In the genomic region with DNA sequence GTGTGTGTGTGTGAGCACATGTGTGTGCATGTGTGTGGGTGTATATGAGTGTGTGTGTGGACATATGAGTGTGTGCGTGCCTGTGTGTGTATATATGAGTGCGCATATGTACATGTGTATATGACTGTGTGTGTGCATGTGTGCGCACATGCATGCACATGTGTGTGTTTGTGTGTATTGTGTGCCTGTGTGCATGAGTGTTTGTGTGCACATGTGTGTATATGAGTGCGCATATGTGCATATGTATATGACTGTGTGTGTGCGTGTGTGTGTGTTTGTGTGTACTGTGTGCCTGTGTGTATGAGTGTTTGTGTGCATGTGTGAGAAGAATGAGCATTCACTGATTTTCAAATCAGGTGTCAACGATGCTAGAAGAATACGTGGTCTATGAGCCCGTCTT, we compare ENCODE assay signal across 32 mouse cellular contexts. TPM values are rescaled to one million over a fixed set of nuclear protein-coding genes. Genes with fewer than 3 reads are reported as not detected.
DNase-seq lines count a peak whose midpoint lies in the region; ATAC-seq and TF ChIP-seq lines count a peak whose summit lies in the region.
"Had no signal": no experiment of that assay in that cellular context is flagged by ENCODE, and none has a peak within 500 bp of the region (broad histone marks: within the 10 kb centered on the region; RNA-seq: fewer than 3 reads in every experiment).

No protein-coding gene starts in this region.

- no peak for DNase-seq in heart, adult 2 months
- DNase-seq in heart, adult 9 months (ENCODE audit: low spot score in 2 of 2): no peak
- DNase-seq in testis, postnatal 10 days (ENCODE audit: low spot score): no peak
- no peak for DNase-seq in midbrain, embryonic 14.5 days
- DNase-seq: adrenal gland, adult 8-10 months; adrenal gland, postnatal 25 days; cerebellum, adult 11-12 months; cerebellum, adult 8-10 months; cerebellum, postnatal 10 days; cerebellum, postnatal 36 days; embryo, embryonic 11 days; gastrocnemius, postnatal 14 days; heart, postnatal 10 days; kidney, adult 2 months had no signal

- H3K4me1 ChIP-seq in heart, adult 2 months (ENCODE audit: control insufficient read depth, insufficient read depth, low read length): no peaks in the 10 kb centered on the region; the same call in 1 of the 2 replicates
- peaks cover 12% of the 10 kb centered on the region for H3K4me1 ChIP-seq in heart, embryonic 16.5 days (ENCODE audit: control insufficient read depth, insufficient read depth, low read length)
- H3K4me1 ChIP-seq in heart, embryonic 11.5 days (ENCODE audit: control insufficient read depth, insufficient read depth, low read length): no peaks in the 10 kb centered on the region
- H3K4me1 ChIP-seq in testis, adult 2 months (ENCODE audit: control insufficient read depth, insufficient read depth, low read length): peaks cover 4% of the 10 kb centered on the region
- H3K4me1 ChIP-seq in midbrain, embryonic 14.5 days (ENCODE audit: control insufficient read depth, insufficient read depth, low read length): no peaks in the 10 kb centered on the region
- H3K4me1 ChIP-seq: embryonic facial prominence, embryonic 10.5 days; forebrain, embryonic 12.5 days; forebrain, embryonic 15.5 days; hindbrain, embryonic 12.5 days; hindbrain, embryonic 15.5 days had no signal

- no peaks in the 10 kb centered on the region for H3K9me3 ChIP-seq in heart, embryonic 16.5 days (replicated peaks; ENCODE audit: control insufficient read depth, low read length)
- no peaks in the 10 kb centered on the region for H3K9me3 ChIP-seq in heart, embryonic 11.5 days (replicated peaks; ENCODE audit: control insufficient read depth, low read length)
- H3K9me3 ChIP-seq in midbrain, embryonic 14.5 days (ENCODE audit: control insufficient read depth, low read length): no peaks in the 10 kb centered on the region
- H3K9me3 ChIP-seq: embryonic facial prominence, embryonic 10.5 days; embryonic facial prominence, embryonic 13.5 days; forebrain, embryonic 12.5 days; forebrain, embryonic 15.5 days; hindbrain, embryonic 12.5 days; hindbrain, embryonic 15.5 days had no signal

- no peak for TF ChIP-seq EP300 in heart, adult 2 months (IDR thresholded peaks at IDR 0.05; ENCODE audit: insufficient read depth, low read depth, low read length)

- 84% methylated on average over 8 of the region's 8 CpGs for WGBS in heart, adult 2 months
- 87% methylated on average over 8 of the region's 8 CpGs for WGBS in heart, embryonic 16.5 days
- 89% methylated on average over 8 of the region's 8 CpGs for WGBS in heart, embryonic 11.5 days (ENCODE audit: insufficient replicate concordance)
- WGBS in midbrain, embryonic 14.5 days: 94% methylated on average over 8 of the region's 8 CpGs

- no peaks in the 10 kb centered on the region for H3K27me3 ChIP-seq in heart, adult 2 months (ENCODE audit: control insufficient read depth, insufficient read depth, low read length)
- no peaks in the 10 kb centered on the region for H3K27me3 ChIP-seq in heart, embryonic 16.5 days (ENCODE audit: control insufficient read depth, insufficient read depth, low read length)
- no peaks in the 10 kb centered on the region for H3K27me3 ChIP-seq in heart, embryonic 11.5 days (ENCODE audit: control insufficient read depth, insufficient read depth, low read length)
- no peaks in the 10 kb centered on the region for H3K27me3 ChIP-seq in testis, adult 2 months (ENCODE audit: control insufficient read depth, insufficient read depth, low read length)
- H3K27me3 ChIP-seq in midbrain, embryonic 14.5 days (ENCODE audit: control insufficient read depth, insufficient read depth, low read length): no peaks in the 10 kb centered on the region
- H3K27me3 ChIP-seq: embryonic facial prominence, embryonic 13.5 days; forebrain, embryonic 12.5 days; forebrain, embryonic 15.5 days; hindbrain, embryonic 12.5 days; hindbrain, embryonic 15.5 days had no signal

- no peaks in the 10 kb centered on the region for H3K36me3 ChIP-seq in heart, adult 2 months (ENCODE audit: control insufficient read depth, insufficient read depth, low read length)
- H3K36me3 ChIP-seq in heart, embryonic 16.5 days (ENCODE audit: control insufficient read depth, insufficient read depth): peaks cover 3% of the 10 kb centered on the region; the same call in 1 of the 2 replicates
- no peaks in the 10 kb centered on the region for H3K36me3 ChIP-seq in heart, embryonic 11.5 days (ENCODE audit: control insufficient read depth, insufficient read depth, low read length)
- no peaks in the 10 kb centered on the region for H3K36me3 ChIP-seq in testis, adult 2 months (ENCODE audit: control insufficient read depth, insufficient read depth, low read length)
- H3K36me3 ChIP-seq in midbrain, embryonic 14.5 days (ENCODE audit: control insufficient read depth, insufficient read depth, low read length): no peaks in the 10 kb centered on the region
- H3K36me3 ChIP-seq: embryonic facial prominence, embryonic 10.5 days; embryonic facial prominence, embryonic 13.5 days; forebrain, embryonic 12.5 days; forebrain, embryonic 15.5 days; hindbrain, embryonic 12.5 days; hindbrain, embryonic 15.5 days had no signal

- H3K4me2 ChIP-seq in heart, embryonic 16.5 days (ENCODE audit: low read depth, low read length): peak overlapping the region; percentile 70
- no peak overlapping the region for H3K4me2 ChIP-seq in heart, embryonic 11.5 days
- no peak overlapping the region for H3K4me2 ChIP-seq in midbrain, embryonic 14.5 days (ENCODE audit: low read length)
- H3K4me2 ChIP-seq: embryonic facial prominence, embryonic 13.5 days; forebrain, embryonic 12.5 days; forebrain, embryonic 15.5 days; hindbrain, embryonic 12.5 days; hindbrain, embryonic 15.5 days had no signal

- ATAC-seq in heart, embryonic 16.5 days (replicated peaks; ENCODE audit: extremely low read depth, insufficient read depth, low FRiP score): no peak
- no peak for ATAC-seq in heart, embryonic 11.5 days (replicated peaks; ENCODE audit: insufficient number of reproducible peaks, low FRiP score, low TSS enrichment)
- no peak for ATAC-seq in midbrain, embryonic 14.5 days (ENCODE audit: low FRiP score, low TSS enrichment)
- ATAC-seq: activated CD4-positive, CD25-positive, alpha-beta regulatory T cell, adult 4 months; CD4-positive, CD25-positive, alpha-beta regulatory T cell, adult 4 months; forebrain, embryonic 15.5 days; intestine, postnatal 0 days had no signal

- intact Hi-C loops in heart, adult 2 months (cut with DNase I): loop anchor here (2.0 to 10.0 kb wide), 2 partner anchors 199 to 389 kb away; no protein-coding TSS in a partner anchor

- no peak for TF ChIP-seq POLR2A in heart, adult 2 months (IDR thresholded peaks at IDR 0.05; ENCODE audit: insufficient read depth, low read depth, low read length)
- no peak for TF ChIP-seq POLR2A in testis, adult 2 months (IDR thresholded peaks at IDR 0.05; ENCODE audit: control insufficient read depth, low read depth, low read length)

- no peaks in the 10 kb centered on the region for H3K79me2 ChIP-seq in heart, adult 2 months (replicated peaks; ENCODE audit: control insufficient read depth, insufficient read depth, low read length)

- peak overlapping the region; percentile 52 for H3K4me3 ChIP-seq in heart, adult 2 months
- no peak overlapping the region for H3K4me3 ChIP-seq in heart, embryonic 16.5 days (ENCODE audit: low read length)
- H3K4me3 ChIP-seq in heart, embryonic 11.5 days (ENCODE audit: low read depth, low read length): no peak overlapping the region
- peak overlapping the region; percentile 81 for H3K4me3 ChIP-seq in testis, adult 2 months (ENCODE audit: control insufficient read depth, low read depth, low read length)
- H3K4me3 ChIP-seq in midbrain, embryonic 14.5 days (replicated peaks; ENCODE audit: low read depth, low read length): no peak overlapping the region
- H3K4me3 ChIP-seq: embryonic facial prominence, embryonic 10.5 days; embryonic facial prominence, embryonic 13.5 days; erythroblast, embryonic 14.5 days; forebrain, embryonic 12.5 days; forebrain, embryonic 15.5 days; hindbrain, embryonic 12.5 days; hindbrain, embryonic 15.5 days had no signal

- H3K9ac ChIP-seq in heart, adult 2 months (ENCODE audit: low read depth, low read length): 0 out of 2 replicates have a peak overlapping the region, but pooled peaks have one; percentile 25
- no peak overlapping the region for H3K9ac ChIP-seq in heart, embryonic 16.5 days (ENCODE audit: low read length)
- H3K9ac ChIP-seq in heart, embryonic 11.5 days (ENCODE audit: low read depth, low read length): no peak overlapping the region
- H3K9ac ChIP-seq in midbrain, embryonic 14.5 days (replicated peaks; ENCODE audit: low read length): no peak overlapping the region
- H3K9ac ChIP-seq: embryonic facial prominence, embryonic 13.5 days; forebrain, embryonic 12.5 days; forebrain, embryonic 15.5 days; hindbrain, embryonic 12.5 days; hindbrain, embryonic 15.5 days had no signal

- H3K27ac ChIP-seq in heart, adult 2 months: peak overlapping the region; percentile 97
- no peak overlapping the region for H3K27ac ChIP-seq in heart, embryonic 16.5 days (ENCODE audit: low read length)
- H3K27ac ChIP-seq in heart, embryonic 11.5 days (ENCODE audit: low read depth, low read length): no peak overlapping the region
- H3K27ac ChIP-seq in testis, adult 2 months (ENCODE audit: control insufficient read depth, insufficient read depth, low read depth, low read length): no peak overlapping the region
- H3K27ac ChIP-seq in midbrain, embryonic 14.5 days (replicated peaks; ENCODE audit: low read depth, low read length): no peak overlapping the region
- H3K27ac ChIP-seq: embryonic facial prominence, embryonic 10.5 days; embryonic facial prominence, embryonic 13.5 days; forebrain, embryonic 12.5 days; forebrain, embryonic 15.5 days; hindbrain, embryonic 12.5 days; hindbrain, embryonic 15.5 days had no signal

- TF ChIP-seq CTCF in heart, adult 2 months (IDR thresholded peaks at IDR 0.05): no peak
- TF ChIP-seq CTCF in testis, adult 2 months (IDR thresholded peaks at IDR 0.05; ENCODE audit: control insufficient read depth, insufficient read depth, insufficient replicate concordance, low read depth, low read length): no peak

RNA-seq across cellular contexts. Expression of gene Cox6a2, which starts 2.0 kb away (rescaled TPM):
- total RNA-seq in heart, adult 2 months (2021): 1,000 to 10,000 TPM; 2,428 to 3,099 TPM
- 4,809 and 7,642 TPM in 2 replicates for polyA plus RNA-seq in heart, adult 2 months (2012; rRNA removed)
- polyA plus RNA-seq in heart, embryonic 16.5 days (2015; fragmentation: Nextera tagmentation; extraction: Ambion mirVana): 1,071 and 1,148 TPM in 2 replicates
- polyA plus RNA-seq in heart, embryonic 11.5 days (2014; fragmentation: Nextera tagmentation; extraction: Ambion mirVana): 543 and 571 TPM in 2 replicates
- polyA plus RNA-seq in testis, adult 2 months (2012; rRNA removed): 0.35 and 0.52 TPM in 2 replicates
- polyA plus RNA-seq in midbrain, embryonic 14.5 days (2014; fragmentation: Nextera tagmentation; extraction: Ambion mirVana): not detected in 2 replicates
- polyA plus RNA-seq: activated CD4-positive, CD25-positive, alpha-beta regulatory T cell, adult 4 months; embryonic facial prominence, embryonic 10.5 days; erythroblast, embryonic 14.5 days; forebrain, embryonic 15.5 days; intestine, embryonic 14.5 days had no signal

RNA-seq across cellular contexts. Expression of gene Armc5, which starts 33.0 kb away (rescaled TPM):
- 1 to 10 TPM; 6.8 to 7.1 TPM for total RNA-seq in heart, adult 2 months (2021)
- polyA plus RNA-seq in heart, adult 2 months (2012; rRNA removed): 11.2 and 12.3 TPM in 2 replicates
- 12.8 and 13.8 TPM in 2 replicates for polyA plus RNA-seq in heart, embryonic 16.5 days (2015; fragmentation: Nextera tagmentation; extraction: Ambion mirVana)
- polyA plus RNA-seq in heart, embryonic 11.5 days (2014; fragmentation: Nextera tagmentation; extraction: Ambion mirVana): 7.7 and 8.7 TPM in 2 replicates
- polyA plus RNA-seq in testis, adult 2 months (2012; rRNA removed): 11.4 and 12.1 TPM in 2 replicates
- 8.3 and 10.2 TPM in 2 replicates for polyA plus RNA-seq in midbrain, embryonic 14.5 days (2014; fragmentation: Nextera tagmentation; extraction: Ambion mirVana)

RNA-seq across cellular contexts. Expression of gene 9130023H24Rik, which starts 33.7 kb away (rescaled TPM):
- 1 to 10 TPM; 3.2 to 3.6 TPM for total RNA-seq in heart, adult 2 months (2021)
- polyA plus RNA-seq in heart, adult 2 months (2012; rRNA removed): 1.7 and 2.2 TPM in 2 replicates
- polyA plus RNA-seq in heart, embryonic 16.5 days (2015; fragmentation: Nextera tagmentation; extraction: Ambion mirVana): 4.9 and 6.8 TPM in 2 replicates
- 6.6 and 7.9 TPM in 2 replicates for polyA plus RNA-seq in heart, embryonic 11.5 days (2014; fragmentation: Nextera tagmentation; extraction: Ambion mirVana)
- polyA plus RNA-seq in testis, adult 2 months (2012; rRNA removed): 8.1 and 9.5 TPM in 2 replicates
- 9.1 and 11.5 TPM in 2 replicates for polyA plus RNA-seq in midbrain, embryonic 14.5 days (2014; fragmentation: Nextera tagmentation; extraction: Ambion mirVana)

RNA-seq across cellular contexts. Expression of gene Tgfb1i1, which starts 42.4 kb away (rescaled TPM):
- total RNA-seq in heart, adult 2 months (2021): 10 to 100 TPM; 14.3 to 20.1 TPM
- 26.2 and 28.2 TPM in 2 replicates for polyA plus RNA-seq in heart, adult 2 months (2012; rRNA removed)
- polyA plus RNA-seq in heart, embryonic 16.5 days (2015; fragmentation: Nextera tagmentation; extraction: Ambion mirVana): 161 and 168 TPM in 2 replicates
- polyA plus RNA-seq in heart, embryonic 11.5 days (2014; fragmentation: Nextera tagmentation; extraction: Ambion mirVana): 168 and 172 TPM in 2 replicates
- 3.7 and 5.2 TPM in 2 replicates for polyA plus RNA-seq in testis, adult 2 months (2012; rRNA removed)
- 10.8 and 20.2 TPM in 2 replicates for polyA plus RNA-seq in midbrain, embryonic 14.5 days (2014; fragmentation: Nextera tagmentation; extraction: Ambion mirVana)

RNA-seq across cellular contexts. Expression of gene Itgad, which starts 50.0 kb away (rescaled TPM):
- total RNA-seq in heart, adult 2 months (2021): under 1 TPM in 1 of 2 experiments, not detected in 1; 0.39 TPM
- polyA plus RNA-seq in heart, adult 2 months (2012; rRNA removed): 0.21 TPM in 1 of 2 replicates, not detected in the other
- polyA plus RNA-seq in heart, embryonic 16.5 days (2015; fragmentation: Nextera tagmentation; extraction: Ambion mirVana): 0.63 and 0.69 TPM in 2 replicates
- not detected in 2 replicates for polyA plus RNA-seq in heart, embryonic 11.5 days (2014; fragmentation: Nextera tagmentation; extraction: Ambion mirVana)
- polyA plus RNA-seq in testis, adult 2 months (2012; rRNA removed): 21.1 and 21.4 TPM in 2 replicates
- polyA plus RNA-seq in midbrain, embryonic 14.5 days (2014; fragmentation: Nextera tagmentation; extraction: Ambion mirVana): not detected in 2 replicates
- total RNA-seq: adrenal gland, postnatal 25 days; gastrocnemius, postnatal 14 days; gastrocnemius, postnatal 4 days; heart, adult 18-20 months; heart, postnatal 10 days had no signal
- polyA plus RNA-seq: brain, embryonic 14.5 days; C2C12; embryonic facial prominence, embryonic 10.5 days; embryonic facial prominence, embryonic 13.5 days; erythroblast, embryonic 14.5 days; forebrain, embryonic 12.5 days; forebrain, embryonic 15.5 days; hindbrain, embryonic 12.5 days; hindbrain, embryonic 15.5 days; intestine, embryonic 14.5 days; intestine, postnatal 0 days had no signal

Comparison
In these comparisons a context has a peak if more than half of its experiments do, and no peak if none do; other contexts are left out.
1. H3K4me3 ChIP-seq: peak in heart, adult 2 months (single experiment) and testis, adult 2 months (single experiment); none in heart, embryonic 16.5 days (single experiment), heart, embryonic 11.5 days (single experiment) and midbrain, embryonic 14.5 days (single experiment).
2. RNA of gene Cox6a2, which starts 2.0 kb away (polyA plus RNA-seq): 4,809 to 7,642 TPM in heart, adult 2 months, 1,071 to 1,148 TPM in heart, embryonic 16.5 days and 543 to 571 TPM in heart, embryonic 11.5 days; 0.35 to 0.52 TPM in testis, adult 2 months and not detected in midbrain, embryonic 14.5 days; every median in the first group is over 100 times any median in the second.